Mouse (Mus musculus): ENCODE data around the gene Olig3. TPM values are rescaled to one million over a fixed set of nuclear protein-coding genes. Genes with fewer than 3 reads are reported as not detected.

Gene Olig3
- total RNA-seq, 2 experiments from 2014 or later = not detected

Other genes starting within 250 kb of the Olig3 start
- 58.3 and 86.9 TPM in 2 replicates for gene Ifngr1, start 235.4 kb downstream of the Olig3 start, total RNA-seq (2015; ENCODE audit: low replicate concordance)
- gene Ifngr1, start 235.4 kb downstream of the Olig3 start, total RNA-seq (2017; ENCODE audit: low replicate concordance) = 36.6 and 37.5 TPM in 2 replicates